Mouse (Mus musculus): ENCODE measurements at regions not wholly inside any gene's neighbourhood (a gene's known extent, or its start where the extent isn't known, plus 50 kb on each side); places are given as distances from the start of the nearest gene placed in this dataset.

DNA sequence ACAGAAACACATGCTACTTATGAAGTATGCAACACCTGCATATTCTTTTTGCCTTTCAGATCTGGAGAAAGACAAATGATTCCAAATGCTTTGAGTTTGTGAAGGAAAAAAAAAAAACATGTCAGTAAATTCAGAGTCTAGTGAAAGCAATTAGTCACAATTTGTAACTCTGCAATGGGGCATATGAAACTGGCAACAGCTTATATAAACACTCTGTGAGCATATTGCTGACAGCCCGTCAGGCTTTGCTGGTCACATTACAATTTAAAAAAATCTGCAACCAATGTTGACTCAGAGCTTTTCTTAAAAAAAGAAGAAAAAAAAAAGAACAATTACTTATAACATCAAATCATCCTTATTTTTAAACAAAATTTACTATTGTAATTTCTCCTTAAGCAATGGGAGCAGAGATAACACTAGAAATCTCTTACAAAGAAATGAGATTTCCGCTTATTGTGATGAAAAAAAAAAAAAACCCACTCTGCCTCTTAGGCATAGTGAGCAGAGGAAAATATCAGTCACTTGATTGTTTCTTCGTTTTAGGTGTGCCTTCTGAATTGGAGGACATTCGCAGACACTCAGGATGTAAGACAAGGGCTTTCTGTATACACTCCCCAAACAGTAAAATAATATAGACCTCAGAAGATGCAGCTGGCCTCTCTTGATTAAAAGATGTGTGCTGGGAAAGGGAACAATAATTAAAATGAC lies 115.1 kb upstream of the Asb5 start:
- no peak for DNase-seq
- intact Hi-C loops (cut with DNase I) = no loop called here
- no peak for TF ChIP-seq CTCF (IDR thresholded peaks at IDR 0.05)
- TF ChIP-seq EP300 (IDR thresholded peaks at IDR 0.05; ENCODE audit: insufficient read depth, low read depth, low read length) = no peak
- no peak for TF ChIP-seq POLR2A (IDR thresholded peaks at IDR 0.05; ENCODE audit: insufficient read depth, low read depth, low read length)
- no peaks in the 10 kb centered on the region for H3K4me1 ChIP-seq (ENCODE audit: control insufficient read depth, insufficient read depth, low read length)
- H3K27me3 ChIP-seq (ENCODE audit: control insufficient read depth, insufficient read depth, low read length) = no peaks in the 10 kb centered on the region
- H3K4me3 ChIP-seq = no peak overlapping the region
- no peak overlapping the region for H3K9ac ChIP-seq (ENCODE audit: low read depth, low read length)
- no peaks in the 10 kb centered on the region for H3K79me2 ChIP-seq (replicated peaks; ENCODE audit: control insufficient read depth, insufficient read depth, low read length)
- WGBS = 40% methylated on average over 4 of the region's 4 CpGs
- H3K36me3 ChIP-seq (ENCODE audit: control insufficient read depth, insufficient read depth, low read length) = no peaks in the 10 kb centered on the region; the same call in 1 of the 2 replicates
- H3K27ac ChIP-seq = no peak overlapping the region

DNA sequence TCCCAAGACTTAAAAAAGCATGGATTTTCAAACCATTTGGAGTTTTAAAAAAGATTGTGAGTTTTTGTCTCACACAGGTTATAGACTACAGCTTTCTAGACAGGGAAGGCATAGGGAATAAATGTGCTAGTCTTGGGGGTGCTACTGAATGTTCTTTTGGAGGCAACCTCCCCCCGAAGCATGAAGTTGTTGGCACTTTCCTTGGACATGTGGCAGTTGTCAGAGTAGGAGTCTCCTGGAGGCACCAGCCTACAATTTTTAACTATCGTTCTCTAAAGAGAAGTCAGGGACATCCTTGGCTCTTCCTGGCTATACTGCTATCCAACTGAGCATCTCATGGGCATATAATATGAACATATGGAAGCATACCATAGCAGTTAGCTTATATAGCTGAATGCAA lies 112.7 kb upstream of the Asb5 start:
- Histone ChIP-seq H3K36me3 (ENCODE audit: control insufficient read depth, insufficient read depth, low read length) (peaks cover 2% of the 10 kb centered on the region; the same call in 1 of the 2 replicates), H3K4me1 (ENCODE audit: control insufficient read depth, insufficient read depth, low read length) (no peaks in the 10 kb centered on the region), H3K27me3 (ENCODE audit: control insufficient read depth, insufficient read depth, low read length) (no peaks in the 10 kb centered on the region), H3K27ac (no peak overlapping the region), H3K4me3 (no peak overlapping the region), H3K79me2 (replicated peaks; ENCODE audit: control insufficient read depth, insufficient read depth, low read length) (no peaks in the 10 kb centered on the region), H3K9ac (ENCODE audit: low read depth, low read length) (no peak overlapping the region)
- no peak for DNase-seq
- WGBS = 88% methylated on average over 2 of the region's 2 CpGs
- TF ChIP-seq POLR2A (IDR thresholded peaks at IDR 0.05; ENCODE audit: insufficient read depth, low read depth, low read length) (no peak), CTCF (IDR thresholded peaks at IDR 0.05) (no peak), EP300 (IDR thresholded peaks at IDR 0.05; ENCODE audit: insufficient read depth, low read depth, low read length) (no peak)
- intact Hi-C loops (cut with DNase I) = no loop called here

DNA sequence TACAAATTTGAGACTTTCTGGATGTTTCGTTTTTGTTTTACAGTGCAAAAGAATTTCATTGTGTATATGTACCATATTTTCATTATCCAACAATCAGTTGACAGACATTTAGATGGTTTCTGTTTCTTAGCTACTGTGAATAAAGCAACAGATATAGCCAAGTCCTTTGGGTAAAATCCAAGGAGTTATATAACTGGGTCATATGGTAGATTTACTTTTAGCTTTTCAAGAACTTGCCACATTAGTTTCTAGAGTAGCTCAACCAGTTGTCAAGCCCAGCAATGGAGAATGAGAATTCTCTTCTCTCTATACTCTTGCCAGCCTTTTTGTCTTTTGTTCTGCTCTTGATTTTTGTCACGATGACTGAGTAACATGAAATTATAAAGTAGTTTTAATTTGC lies 111.3 kb upstream of the Asb5 start:
- Histone ChIP-seq H3K9ac (ENCODE audit: low read depth, low read length) (no peak overlapping the region), H3K4me3 (no peak overlapping the region), H3K79me2 (replicated peaks; ENCODE audit: control insufficient read depth, insufficient read depth, low read length) (no peaks in the 10 kb centered on the region), H3K27me3 (ENCODE audit: control insufficient read depth, insufficient read depth, low read length) (no peaks in the 10 kb centered on the region), H3K27ac (no peak overlapping the region), H3K36me3 (ENCODE audit: control insufficient read depth, insufficient read depth, low read length) (peaks cover 2% of the 10 kb centered on the region; the same call in 1 of the 2 replicates), H3K4me1 (ENCODE audit: control insufficient read depth, insufficient read depth, low read length) (no peaks in the 10 kb centered on the region)
- DNase-seq = no peak
- 78% methylated on average over 2 of the region's 2 CpGs for WGBS
- no peak for TF ChIP-seq POLR2A (IDR thresholded peaks at IDR 0.05; ENCODE audit: insufficient read depth, low read depth, low read length)
- TF ChIP-seq EP300 (IDR thresholded peaks at IDR 0.05; ENCODE audit: insufficient read depth, low read depth, low read length) = no peak
- TF ChIP-seq CTCF (IDR thresholded peaks at IDR 0.05) = no peak
- intact Hi-C loops (cut with DNase I) = loop anchor here (2.0 kb wide), 1 partner anchor 341 kb away; the partner anchor contains the start of gene Vegfc

DNA sequence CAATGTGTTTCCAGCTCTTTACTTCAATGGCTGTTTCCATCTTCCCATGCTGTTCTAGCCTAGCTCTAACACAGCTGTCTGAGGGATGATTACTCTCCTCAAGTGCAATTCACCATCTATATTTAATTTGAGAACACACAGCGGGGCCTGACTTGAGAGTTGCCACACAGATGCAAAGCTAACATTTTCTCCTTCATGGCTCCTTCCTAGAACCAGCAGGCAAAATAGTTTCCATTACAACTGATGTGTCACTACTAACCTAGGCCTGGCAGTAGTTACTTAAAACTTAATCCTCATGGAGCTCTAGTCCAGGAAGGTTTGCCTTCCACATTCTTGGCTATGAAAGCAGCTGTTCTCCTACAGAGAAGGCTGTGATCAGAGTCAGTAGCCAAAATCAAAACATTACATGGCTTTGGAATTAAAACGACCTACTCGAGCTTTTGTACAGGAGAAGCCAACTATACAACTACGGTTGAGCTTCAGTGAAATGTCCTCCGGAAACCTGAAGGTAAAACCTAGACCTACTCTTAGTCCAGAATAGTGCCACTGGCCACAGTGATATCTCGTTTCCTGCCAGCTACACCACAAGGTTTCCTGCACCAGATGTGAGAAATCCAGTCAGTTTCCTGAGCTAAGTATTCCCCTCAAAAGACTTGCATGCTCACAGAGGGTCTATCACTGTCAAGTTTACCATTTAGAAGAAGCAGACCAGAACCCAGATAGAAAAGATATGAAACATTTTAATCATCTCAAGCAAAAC lies 108.9 kb upstream of the Asb5 start:
- no peak for DNase-seq
- WGBS = 46% methylated on average over 6 of the region's 6 CpGs
- Histone ChIP-seq H3K9ac (ENCODE audit: low read depth, low read length) (no peak overlapping the region), H3K27me3 (ENCODE audit: control insufficient read depth, insufficient read depth, low read length) (no peaks in the 10 kb centered on the region), H3K27ac (no peak overlapping the region; the same call in 1 of the 2 replicates), H3K79me2 (replicated peaks; ENCODE audit: control insufficient read depth, insufficient read depth, low read length) (no peaks in the 10 kb centered on the region), H3K36me3 (ENCODE audit: control insufficient read depth, insufficient read depth, low read length) (peaks cover 2% of the 10 kb centered on the region; the same call in 1 of the 2 replicates), H3K4me1 (ENCODE audit: control insufficient read depth, insufficient read depth, low read length) (no peaks in the 10 kb centered on the region), H3K4me3 (no peak overlapping the region)
- TF ChIP-seq EP300 (IDR thresholded peaks at IDR 0.05; ENCODE audit: insufficient read depth, low read depth, low read length) (no peak), POLR2A (IDR thresholded peaks at IDR 0.05; ENCODE audit: insufficient read depth, low read depth, low read length) (no peak), CTCF (IDR thresholded peaks at IDR 0.05) (no peak)
- intact Hi-C loops (cut with DNase I) = no loop called here

GRCm38 (mm10) chr8:54425039-54425438 lies 104.3 kb upstream of the Asb5 start:
- no peak overlapping the region for H3K9ac ChIP-seq (ENCODE audit: low read depth, low read length)
- intact Hi-C loops (cut with DNase I) = no loop called here
- no peak for DNase-seq
- H3K4me3 ChIP-seq = no peak overlapping the region
- TF ChIP-seq POLR2A (IDR thresholded peaks at IDR 0.05; ENCODE audit: insufficient read depth, low read depth, low read length) = no peak
- TF ChIP-seq EP300 (IDR thresholded peaks at IDR 0.05; ENCODE audit: insufficient read depth, low read depth, low read length) = no peak
- no peak for TF ChIP-seq CTCF (IDR thresholded peaks at IDR 0.05)
- no peaks in the 10 kb centered on the region for H3K79me2 ChIP-seq (replicated peaks; ENCODE audit: control insufficient read depth, insufficient read depth, low read length)
- peaks cover 2% of the 10 kb centered on the region; the same call in 1 of the 2 replicates for H3K36me3 ChIP-seq (ENCODE audit: control insufficient read depth, insufficient read depth, low read length)
- no peaks in the 10 kb centered on the region for H3K4me1 ChIP-seq (ENCODE audit: control insufficient read depth, insufficient read depth, low read length)
- H3K27ac ChIP-seq = no peak overlapping the region
- 60% methylated on average over 3 of the region's 3 CpGs for WGBS
- no peaks in the 10 kb centered on the region for H3K27me3 ChIP-seq (ENCODE audit: control insufficient read depth, insufficient read depth, low read length)

DNA sequence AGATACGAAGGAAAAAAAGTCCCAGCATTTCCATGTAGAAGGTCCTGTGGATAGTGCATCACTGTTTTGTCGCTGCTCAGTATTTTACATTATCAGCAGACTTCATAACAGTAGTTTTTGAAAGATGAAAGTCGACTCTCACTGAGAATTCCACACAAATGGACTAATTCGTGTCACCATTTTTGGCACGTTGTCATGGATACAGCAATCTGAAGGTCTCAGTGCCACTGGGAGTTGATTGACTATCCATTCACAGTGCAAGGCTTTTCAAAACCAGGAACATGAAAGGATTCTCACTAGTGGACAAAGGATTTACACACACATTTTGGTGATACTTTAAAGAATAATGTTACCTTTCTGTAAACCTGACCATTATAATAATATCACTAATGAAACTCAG lies 93.7 kb upstream of the Asb5 start:
- Histone ChIP-seq H3K27ac (no peak overlapping the region), H3K36me3 (ENCODE audit: control insufficient read depth, insufficient read depth, low read length) (no peaks in the 10 kb centered on the region), H3K79me2 (replicated peaks; ENCODE audit: control insufficient read depth, insufficient read depth, low read length) (no peaks in the 10 kb centered on the region), H3K27me3 (ENCODE audit: control insufficient read depth, insufficient read depth, low read length) (no peaks in the 10 kb centered on the region), H3K4me3 (no peak overlapping the region), H3K4me1 (ENCODE audit: control insufficient read depth, insufficient read depth, low read length) (no peaks in the 10 kb centered on the region), H3K9ac (ENCODE audit: low read depth, low read length) (no peak overlapping the region)
- intact Hi-C loops (cut with DNase I) = no loop called here
- TF ChIP-seq POLR2A (IDR thresholded peaks at IDR 0.05; ENCODE audit: insufficient read depth, low read depth, low read length) (no peak), CTCF (IDR thresholded peaks at IDR 0.05) (no peak), EP300 (IDR thresholded peaks at IDR 0.05; ENCODE audit: insufficient read depth, low read depth, low read length) (no peak)
- 77% methylated on average over 5 of the region's 5 CpGs for WGBS
- no peak for DNase-seq

Measured in heart, adult 2 months (tissue).